Mouse (Mus musculus) brain, embryonic 14.5 days (tissue): ENCODE data around the gene Cstb.

Experiments used
- CTCF ChIP-seq: fragments of 200-500 bp; IDR thresholded peaks from 2 replicates; pipeline ENCODE4 v1.5.1; 2012; ENCODE audit warnings: inconsistent platforms, mild to moderate bottlenecking, moderate library complexity, borderline replicate concordance; ENCODE audit not compliant: insufficient read depth, insufficient read length; ENCODE audit errors: extremely low read depth
- POLR2A ChIP-seq: fragments of 200-500 bp; IDR thresholded peaks from 2 replicates; pipeline ENCODE4 v1.6.1; 2012; ENCODE audit warnings: mild to moderate bottlenecking, inconsistent platforms, borderline replicate concordance; ENCODE audit not compliant: poor library complexity, insufficient read depth, insufficient read length, severe bottlenecking; ENCODE audit errors: extremely low read depth

GRCm38 (mm10) chr10:78465472-78465871 is 40.0 kb downstream of the Cstb start:
- no peak for TF ChIP-seq POLR2A
- TF ChIP-seq CTCF: no peak
